Mouse (Mus musculus): Measurements from ENCODE around the gene Ube2l3. TPM values are rescaled to one million over a fixed set of nuclear protein-coding genes. Genes with fewer than 3 reads are reported as not detected.

Ube2l3 gene
- polyA plus RNA-seq (2017; shearing (Covaris generic)) = 322 TPM

GRCm38 (mm10) chr16:17202549-17202948 lies at the start of gene Ube2l3:
TSS of gene Ube2l3 (minus strand) at chr16:17202649.

DNA sequence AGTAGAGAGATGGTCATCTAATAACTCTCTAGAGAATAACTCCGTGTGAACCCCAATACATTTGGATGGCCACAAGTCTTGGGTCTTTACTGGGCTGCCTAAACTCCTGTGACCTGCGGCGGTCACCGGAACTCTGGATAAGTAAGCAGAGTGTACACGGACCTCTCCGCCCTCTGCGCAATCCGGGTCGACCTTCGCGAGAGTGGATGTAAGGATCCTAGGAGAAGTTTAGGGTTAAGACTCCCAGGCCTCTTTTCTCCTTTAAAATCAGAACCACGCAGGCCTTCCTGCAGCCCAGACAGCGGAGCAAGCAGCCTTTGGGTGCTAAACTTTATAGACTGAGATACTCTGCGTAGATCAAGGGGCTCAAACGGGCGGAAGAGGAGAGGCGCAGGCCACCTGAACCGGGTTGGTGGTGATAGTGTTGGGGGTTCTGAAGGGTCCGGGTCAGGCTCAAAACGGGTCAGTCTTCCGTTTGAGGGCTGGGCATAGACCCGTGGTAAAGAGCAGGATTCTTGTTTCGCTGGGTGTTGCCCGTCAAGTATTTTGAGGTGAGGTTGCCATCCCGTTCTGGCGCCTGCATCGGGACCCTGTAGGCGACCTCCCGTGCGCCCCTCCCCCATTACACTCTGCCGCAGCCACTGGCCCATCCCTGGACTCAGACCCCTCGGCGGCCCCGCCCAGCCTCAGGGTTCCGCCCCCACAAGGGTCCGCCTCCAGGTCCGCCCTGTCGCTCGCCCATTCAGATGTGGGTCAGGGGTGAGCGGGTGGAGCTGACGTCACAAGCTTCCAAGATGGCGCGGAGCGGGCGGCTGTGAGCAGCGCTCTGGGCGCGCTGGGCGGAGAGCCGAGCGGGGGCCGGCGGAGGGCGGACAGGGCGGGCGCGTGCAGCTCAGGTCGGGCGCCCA lies 30.6 kb upstream of the Ube2l3 start, which contains the start of gene Hic2:
TSS of gene Hic2 (plus strand) at position 779 of the 908 bp plus-strand sequence.

DNA sequence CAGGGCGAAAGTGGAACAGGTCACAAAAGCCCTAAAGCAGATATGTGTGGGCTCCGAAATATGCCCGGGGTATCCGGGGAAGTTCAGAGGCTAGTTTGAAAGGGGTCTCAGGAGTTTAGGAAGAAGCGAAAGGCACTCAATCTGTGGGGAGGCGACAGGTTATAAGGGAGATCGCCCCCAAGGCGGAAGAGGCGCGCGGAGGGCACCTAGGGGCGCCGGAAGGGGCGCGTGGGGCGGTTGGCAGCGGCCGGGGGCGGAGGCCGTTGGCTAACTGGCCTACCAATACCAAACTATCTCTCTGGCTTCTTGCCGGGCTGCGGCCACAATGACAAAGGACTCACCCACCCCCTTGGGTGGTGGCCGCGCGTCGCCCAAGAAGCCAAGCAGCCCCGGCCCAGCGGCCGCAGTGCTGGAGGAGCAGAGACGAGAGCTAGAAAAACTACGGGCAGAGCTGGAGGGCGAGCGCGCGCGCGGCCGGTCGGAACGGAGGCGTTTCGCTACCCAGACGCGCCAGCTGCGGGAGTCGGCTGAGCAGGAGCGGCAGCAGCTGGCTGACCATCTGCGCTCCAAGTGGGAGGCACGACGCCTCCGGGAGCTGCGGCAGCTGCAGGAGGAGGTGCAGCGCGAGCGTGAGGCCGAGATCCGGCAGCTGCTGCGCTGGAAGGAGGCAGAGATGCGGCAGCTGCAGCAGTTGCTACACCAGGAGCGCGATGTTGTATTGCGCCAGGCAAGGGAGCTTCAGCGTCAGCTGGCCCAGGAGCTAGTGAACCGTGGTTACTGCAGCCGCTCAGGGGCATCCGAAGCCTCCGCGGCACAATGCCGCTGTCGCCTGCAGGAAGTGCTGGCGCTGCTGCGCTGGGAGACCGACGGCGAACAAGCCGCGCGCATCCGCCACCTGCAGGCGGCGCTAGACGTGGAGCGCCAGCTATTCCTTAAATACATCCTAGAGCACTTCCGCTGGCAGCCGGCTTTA lies 6.2 kb upstream of the Ube2l3 start, which contains the start of gene Rimbp3:
TSS of gene Rimbp3 (plus strand) at position 215 of the 973 bp plus-strand sequence.

GRCm38 (mm10) chr16:17146772-17147235 lies 55.6 kb downstream of the Ube2l3 start, which contains the start of gene Ccdc116:
TSS of gene Ccdc116 (minus strand) at chr16:17147229.

DNA sequence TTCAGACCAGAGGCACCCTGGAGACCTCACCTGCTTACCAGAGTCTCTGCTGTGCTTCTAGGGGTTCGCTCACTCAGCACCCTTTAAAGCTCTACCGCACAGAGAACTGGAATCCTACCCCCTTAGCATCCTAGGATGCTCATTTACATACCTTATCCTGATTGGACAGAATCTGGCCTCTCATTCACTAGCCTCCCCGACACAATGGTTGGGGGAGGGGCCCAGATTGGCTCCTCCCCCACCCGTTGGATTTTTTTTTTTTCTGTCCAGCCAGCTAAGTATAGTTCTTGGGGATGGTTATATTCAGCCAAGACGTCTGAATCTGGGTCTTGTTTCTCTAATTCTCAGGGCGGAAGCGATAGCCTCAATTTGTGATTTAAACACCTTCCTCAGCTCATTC lies 58.1 kb downstream of the Ube2l3 start, which contains the start of gene Ydjc:
TSS of gene Ydjc (plus strand) at position 283 of the 400 bp plus-strand sequence.

GRCm38 (mm10) chr16:17132089-17132905 lies 70.2 kb downstream of the Ube2l3 start, which contains the start of gene Sdf2l1:
TSS of gene Sdf2l1 (minus strand) at chr16:17132383.

GRCm38 (mm10) chr16:17124871-17125520 lies 77.5 kb downstream of the Ube2l3 start, which contains the start of gene 2610318N02Rik:
TSS of gene 2610318N02Rik (minus strand) at chr16:17125167.

GRCm38 (mm10) chr16:17110771-17111743 lies 91.4 kb downstream of the Ube2l3 start, which contains the start of gene Ppil2:
TSS of gene Ppil2 (minus strand) at chr16:17111257.

Other genes with a start within 250 kb of the Ube2l3 start
- 28.7 TPM for gene Mapk1, start 219.3 kb downstream of the Ube2l3 start, polyA plus RNA-seq (2017; shearing (Covaris generic))
- 4.0 TPM for gene Ypel1, start 133.0 kb downstream of the Ube2l3 start, polyA plus RNA-seq (2017; shearing (Covaris generic))
- gene Ppil2, start 91.4 kb downstream of the Ube2l3 start, polyA plus RNA-seq (2017; shearing (Covaris generic)) = 261 TPM
- 6.1 TPM for gene 2610318N02Rik, start 77.5 kb downstream of the Ube2l3 start, polyA plus RNA-seq (2017; shearing (Covaris generic))
- gene Sdf2l1, start 70.3 kb downstream of the Ube2l3 start, polyA plus RNA-seq (2017; shearing (Covaris generic)) = 21.2 TPM
- gene Ydjc, start 58.0 kb downstream of the Ube2l3 start, polyA plus RNA-seq (2017; shearing (Covaris generic)) = 4.6 TPM
- 1.8 TPM for gene Ccdc116, start 55.4 kb downstream of the Ube2l3 start, polyA plus RNA-seq (2017; shearing (Covaris generic))
- gene Rimbp3, start 6.0 kb upstream of the Ube2l3 start, polyA plus RNA-seq (2017; shearing (Covaris generic)) = not detected
- 1.3 TPM for gene Hic2, start 30.9 kb upstream of the Ube2l3 start, polyA plus RNA-seq (2017; shearing (Covaris generic))
- gene Tmem191c, start 73.4 kb upstream of the Ube2l3 start, polyA plus RNA-seq (2017; shearing (Covaris generic)) = 86.0 TPM
- 0.31 TPM for gene Serpind1, start 128.7 kb upstream of the Ube2l3 start, polyA plus RNA-seq (2017; shearing (Covaris generic))
- 26.0 TPM for gene Snap29, start 203.3 kb upstream of the Ube2l3 start, polyA plus RNA-seq (2017; shearing (Covaris generic))
- gene Pi4ka, start 203.7 kb upstream of the Ube2l3 start, polyA plus RNA-seq (2017; shearing (Covaris generic)) = 30.1 TPM
- 82.2 TPM for gene Crkl, start 249.3 kb upstream of the Ube2l3 start, polyA plus RNA-seq (2017; shearing (Covaris generic))

All from CD4-positive, CD25-positive, alpha-beta regulatory T cell, adult 9 weeks (primary cell).